Mouse (Mus musculus) cerebellum, adult 9-10 months (tissue): ENCODE measurements around the gene Racgap1.

ENCODE experiments used
- DNase-seq: peaks from one replicate; pipeline ENCODE4 v3.0.0; 2022

The Racgap1 gene

GRCm38 (mm10) chr15:99585741-99586140 is 65.7 kb downstream of the Racgap1 start:
- no peak for DNase-seq

GRCm38 (mm10) chr15:99584407-99585202 is 66.9 kb downstream of the Racgap1 start:
- peak; percentile 11 for DNase-seq

GRCm38 (mm10) chr15:99583463-99584344 is 67.8 kb downstream of the Racgap1 start:
- DNase-seq = no peak

DNA sequence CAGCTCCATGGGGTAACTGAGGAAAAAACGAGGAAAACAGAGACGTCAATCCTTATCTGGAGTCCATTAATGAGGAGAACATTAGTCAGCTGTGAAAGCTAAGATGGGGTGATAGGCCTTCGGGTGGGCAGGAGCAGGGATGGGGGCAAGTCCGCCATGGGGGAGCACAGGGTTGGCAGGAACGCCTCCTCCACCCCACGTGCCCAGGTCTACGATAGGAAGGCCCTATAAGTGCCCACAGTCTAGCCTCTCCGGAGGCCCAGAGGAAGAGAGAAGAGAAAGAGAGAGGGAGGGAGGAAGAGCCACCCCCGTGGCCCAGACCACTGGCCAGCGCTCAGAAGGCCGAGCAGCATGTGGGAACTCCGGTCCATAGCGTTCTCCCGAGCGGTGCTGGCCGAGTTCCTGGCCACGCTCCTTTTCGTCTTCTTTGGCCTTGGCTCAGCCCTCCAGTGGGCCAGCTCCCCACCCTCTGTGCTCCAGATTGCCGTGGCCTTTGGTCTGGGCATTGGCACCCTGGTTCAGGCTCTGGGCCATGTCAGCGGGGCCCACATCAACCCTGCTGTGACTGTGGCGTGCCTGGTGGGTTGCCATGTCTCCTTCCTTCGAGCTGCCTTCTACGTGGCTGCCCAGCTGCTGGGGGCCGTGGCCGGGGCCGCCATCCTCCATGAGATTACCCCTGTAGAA is 72.5 kb downstream of the Racgap1 start, which contains the start of gene Aqp2:
Gene Aqp2 (plus strand): TSS at position 254 of the 684 bp plus-strand sequence.
- DNase-seq = peak; percentile 54
